Comparison of ENCODE assay signal across 14 mouse cellular contexts in genomic region chr2:160363201-160363600, GRCm38 (mm10). TPM values are rescaled to one million over a fixed set of nuclear protein-coding genes. Genes with fewer than 3 reads are reported as not detected.
A peak's percentile ranks its signal among the peaks of the same experiment; 100 is the strongest.
DNase-seq lines count a peak whose midpoint lies in the region; ATAC-seq lines count a peak whose summit lies in the region.
"Had no signal": no experiment of that assay in that cellular context is flagged by ENCODE, and none has a peak within 500 bp of the region (broad histone marks: within the 10 kb centered on the region; RNA-seq: fewer than 3 reads in every experiment).

No protein-coding gene starts in this region.

- no peak overlapping the region for H3K27ac ChIP-seq in forebrain, embryonic 13.5 days
- H3K27ac ChIP-seq in forebrain, embryonic 14.5 days (ENCODE audit: low read depth, low read length): no peak overlapping the region
- H3K27ac ChIP-seq in kidney, embryonic 16.5 days (ENCODE audit: low read length): no peak overlapping the region
- no peak overlapping the region for H3K27ac ChIP-seq in embryonic facial prominence, embryonic 10.5 days (replicated peaks)
- H3K27ac ChIP-seq in limb, embryonic 12.5 days: no peak overlapping the region
- H3K27ac ChIP-seq: layer of hippocampus, adult 2 months had no signal

- H3K9me3 ChIP-seq in forebrain, embryonic 13.5 days (replicated peaks): no peaks in the 10 kb centered on the region
- no peaks in the 10 kb centered on the region for H3K9me3 ChIP-seq in forebrain, embryonic 14.5 days (replicated peaks; ENCODE audit: control insufficient read depth, low read length)
- H3K9me3 ChIP-seq in kidney, embryonic 16.5 days (ENCODE audit: low read length): no peaks in the 10 kb centered on the region
- no peaks in the 10 kb centered on the region for H3K9me3 ChIP-seq in embryonic facial prominence, embryonic 10.5 days
- no peaks in the 10 kb centered on the region for H3K9me3 ChIP-seq in limb, embryonic 12.5 days

- H3K4me2 ChIP-seq in forebrain, embryonic 13.5 days: peak overlapping the region; percentile 16
- no peak overlapping the region; the same call in 1 of the 2 replicates for H3K4me2 ChIP-seq in forebrain, embryonic 14.5 days (ENCODE audit: low read length)
- H3K4me2 ChIP-seq in kidney, embryonic 16.5 days (replicated peaks; ENCODE audit: low read depth, low read length): no peak overlapping the region
- H3K4me2 ChIP-seq in limb, embryonic 12.5 days: no peak overlapping the region

- H3K4me1 ChIP-seq in forebrain, embryonic 13.5 days: peaks cover 36% of the 10 kb centered on the region
- H3K4me1 ChIP-seq in forebrain, embryonic 14.5 days (ENCODE audit: control insufficient read depth, insufficient read depth, low read length): peaks cover 7% of the 10 kb centered on the region; the same call in 1 of the 2 replicates
- H3K4me1 ChIP-seq in kidney, embryonic 16.5 days (ENCODE audit: insufficient read depth, low read length): peaks cover 20% of the 10 kb centered on the region
- H3K4me1 ChIP-seq in embryonic facial prominence, embryonic 10.5 days: peaks cover 54% of the 10 kb centered on the region
- peaks cover 45% of the 10 kb centered on the region for H3K4me1 ChIP-seq in limb, embryonic 12.5 days (replicated peaks)

- 9% methylated on average over 4 of the region's 4 CpGs for WGBS in forebrain, embryonic 13.5 days
- WGBS in forebrain, embryonic 14.5 days: 13% methylated on average over 4 of the region's 4 CpGs
- 60% methylated on average over 4 of the region's 4 CpGs for whole genome bisulfite sequencing in kidney, embryonic 16.5 days
- WGBS in embryonic facial prominence, embryonic 10.5 days: 8% methylated on average over 4 of the region's 4 CpGs
- 17% methylated on average over 4 of the region's 4 CpGs for WGBS in limb, embryonic 12.5 days

- no peak for DNase-seq in forebrain, embryonic 14.5 days (ENCODE audit: low spot score)
- no peak for DNase-seq in kidney, adult 8-10 months
- peak; percentile 30 for DNase-seq in embryonic facial prominence, embryonic 10.5 days (ENCODE audit: low spot score)
- no peak for DNase-seq in adipocyte (ENCODE audit: low spot score)
- DNase-seq: gastrocnemius, postnatal 25 days; lung, adult 2 months; right cerebral cortex, postnatal 4 days; thymus, postnatal 25 days had no signal

- H3K4me3 ChIP-seq in forebrain, embryonic 13.5 days: peak overlapping the region; percentile 12; the same call in 1 of the 2 replicates
- no peak overlapping the region for H3K4me3 ChIP-seq in forebrain, embryonic 14.5 days (ENCODE audit: low read depth, low read length)
- peak overlapping the region; percentile 18; the same call in 1 of the 2 replicates for H3K4me3 ChIP-seq in kidney, embryonic 16.5 days (ENCODE audit: low read length)
- no peak overlapping the region for H3K4me3 ChIP-seq in embryonic facial prominence, embryonic 10.5 days
- peak overlapping the region; percentile 6; the same call in 1 of the 2 replicates for H3K4me3 ChIP-seq in limb, embryonic 12.5 days (replicated peaks)

- no peak overlapping the region for H3K9ac ChIP-seq in forebrain, embryonic 13.5 days
- no peak overlapping the region for H3K9ac ChIP-seq in forebrain, embryonic 14.5 days (ENCODE audit: low read length)
- no peak overlapping the region for H3K9ac ChIP-seq in kidney, embryonic 16.5 days (replicated peaks; ENCODE audit: low read length)
- H3K9ac ChIP-seq in limb, embryonic 12.5 days (replicated peaks): no peak overlapping the region

- peaks cover 79% of the 10 kb centered on the region for H3K27me3 ChIP-seq in forebrain, embryonic 13.5 days
- peaks cover 69% of the 10 kb centered on the region for H3K27me3 ChIP-seq in forebrain, embryonic 14.5 days (replicated peaks; ENCODE audit: control insufficient read depth, insufficient read depth, low read length)
- peaks cover 66% of the 10 kb centered on the region for H3K27me3 ChIP-seq in kidney, embryonic 16.5 days (ENCODE audit: insufficient read depth, low read length)
- peaks cover 89% of the 10 kb centered on the region for H3K27me3 ChIP-seq in embryonic facial prominence, embryonic 10.5 days (replicated peaks; ENCODE audit: low read depth, poor library complexity, severe bottlenecking)
- peaks cover 82% of the 10 kb centered on the region for H3K27me3 ChIP-seq in limb, embryonic 12.5 days

- ATAC-seq in forebrain, embryonic 13.5 days: no peak
- no peak for ATAC-seq in forebrain, embryonic 14.5 days
- no peak for ATAC-seq in kidney, embryonic 16.5 days (ENCODE audit: low FRiP score, low TSS enrichment)
- no peak for ATAC-seq in limb, embryonic 12.5 days (ENCODE audit: insufficient number of reproducible peaks, insufficient read depth, low FRiP score, low TSS enrichment, low read depth)
- ATAC-seq in inflammation-experienced regulatory T-cells, adult 6 months: no peak

- H3K36me3 ChIP-seq in forebrain, embryonic 13.5 days (ENCODE audit: poor library complexity, severe bottlenecking): no peaks in the 10 kb centered on the region
- H3K36me3 ChIP-seq in forebrain, embryonic 14.5 days (ENCODE audit: control insufficient read depth, insufficient read depth, low read length): no peaks in the 10 kb centered on the region
- H3K36me3 ChIP-seq in kidney, embryonic 16.5 days (ENCODE audit: insufficient read depth, low read length): no peaks in the 10 kb centered on the region
- H3K36me3 ChIP-seq in embryonic facial prominence, embryonic 10.5 days (replicated peaks): no peaks in the 10 kb centered on the region
- no peaks in the 10 kb centered on the region for H3K36me3 ChIP-seq in limb, embryonic 12.5 days
- H3K36me3 ChIP-seq: G1E had no signal

RNA-seq across cellular contexts. Expression of gene Mafb, which starts 3.7 kb away (rescaled TPM):
- polyA plus RNA-seq in forebrain, embryonic 13.5 days (2015; fragmentation: Nextera tagmentation; extraction: Ambion mirVana): 7.8 and 8.5 TPM in 2 replicates
- polyA plus RNA-seq in forebrain, embryonic 14.5 days (2014; fragmentation: Nextera tagmentation; extraction: Ambion mirVana): 6.1 and 8.3 TPM in 2 replicates
- 31.4 and 35.8 TPM in 2 replicates for polyA plus RNA-seq in kidney, embryonic 16.5 days (2015; fragmentation: Nextera tagmentation; extraction: Ambion mirVana)
- 5.3 and 6.7 TPM in 2 replicates for polyA plus RNA-seq in embryonic facial prominence, embryonic 10.5 days (2016; fragmentation: Nextera tagmentation; extraction: Ambion mirVana)
- polyA plus RNA-seq in limb, embryonic 12.5 days (2016; fragmentation: Nextera tagmentation; extraction: Ambion mirVana): 9.1 and 10.3 TPM in 2 replicates
- not detected for polyA plus RNA-seq in inflammation-experienced regulatory T-cells, adult 6 months (2017; shearing (Covaris generic))
- polyA plus RNA-seq: G1E had no signal

RNA-seq across cellular contexts. Expression of gene Gm826, which starts 29.2 kb away (rescaled TPM):
- 0.31 TPM in 1 of 2 replicates, not detected in the other for polyA plus RNA-seq in forebrain, embryonic 13.5 days (2015; fragmentation: Nextera tagmentation; extraction: Ambion mirVana)
- polyA plus RNA-seq in forebrain, embryonic 14.5 days (2014; fragmentation: Nextera tagmentation; extraction: Ambion mirVana): not detected in 2 replicates
- polyA plus RNA-seq in kidney, embryonic 16.5 days (2015; fragmentation: Nextera tagmentation; extraction: Ambion mirVana): 0.67 and 0.91 TPM in 2 replicates
- 0.19 and 0.36 TPM in 2 replicates for polyA plus RNA-seq in embryonic facial prominence, embryonic 10.5 days (2016; fragmentation: Nextera tagmentation; extraction: Ambion mirVana)
- polyA plus RNA-seq in limb, embryonic 12.5 days (2016; fragmentation: Nextera tagmentation; extraction: Ambion mirVana): not detected in 2 replicates
- polyA plus RNA-seq in inflammation-experienced regulatory T-cells, adult 6 months (2017; shearing (Covaris generic)): not detected
- polyA plus RNA-seq: G1E had no signal

Comparison
In these comparisons a context has a peak if more than half of its experiments do, and no peak if none do; other contexts are left out.
1. H3K4me3 ChIP-seq: peak in forebrain, embryonic 13.5 days (single experiment), kidney, embryonic 16.5 days (single experiment) and limb, embryonic 12.5 days (single experiment); none in forebrain, embryonic 14.5 days (single experiment) and embryonic facial prominence, embryonic 10.5 days (single experiment).